ENCODE assay signal across 11 mouse cellular contexts in the genomic region with DNA sequence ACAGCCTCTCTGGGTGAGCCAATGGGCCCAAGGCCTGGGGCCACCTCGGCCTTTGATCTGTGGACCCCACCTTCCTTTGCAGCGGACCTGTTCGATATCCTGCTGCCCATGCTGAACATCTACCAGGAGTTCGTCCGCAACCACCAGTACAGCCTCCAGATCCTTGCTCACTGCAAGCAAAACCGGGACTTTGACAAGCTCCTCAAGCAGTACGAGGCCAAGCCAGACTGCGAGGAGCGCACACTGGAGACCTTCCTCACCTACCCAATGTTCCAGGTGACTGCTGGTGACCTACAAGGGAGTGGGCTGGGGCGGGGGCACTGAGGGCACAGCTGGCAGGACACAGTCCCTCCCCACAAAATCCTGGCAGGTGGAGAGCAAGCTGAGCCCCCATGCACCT.
"Had no signal": no experiment of that assay in that cellular context is flagged by ENCODE, and none has a peak within 500 bp of the region (broad histone marks: within the 10 kb centered on the region; RNA-seq: fewer than 3 reads in every experiment).

No protein-coding gene starts in this region.

- DNase-seq: gastrocnemius, postnatal 14 days; gastrocnemius, postnatal 36 days; heart, adult 18-20 months; heart, postnatal 10 days; kidney, adult 11 months; kidney, adult 2 months; kidney, adult 9 months; kidney, postnatal 14 days; kidney, postnatal 36 days; layer of hippocampus, postnatal 36 days; left cerebral cortex, postnatal 4 days had no signal
